Mouse (Mus musculus) embryo, embryonic 10 days (tissue): Measurements from ENCODE around the gene Evpl.

Source experiments
- DNase-seq: peaks from one replicate; pipeline ENCODE4 v3.0.0-alpha.2; 2015; ENCODE audit warnings: low spot score

The Evpl gene

GRCm38 (mm10) chr11:116171959-116172358 is 65.9 kb downstream of the Evpl start:
- DNase-seq: no peak
